Mouse (Mus musculus) megakaryocyte, embryonic 14.5 days (primary cell): ENCODE measurements around the gene Hoxc5.

Experiments
- FLI1 ChIP-seq: IDR thresholded peaks from 2 replicates; pipeline ENCODE4 v1.6.1; 2012; ENCODE audit warnings: low read length, inconsistent platforms, mixed read lengths
- GATA1 ChIP-seq: IDR thresholded peaks from 3 replicates; pipeline ENCODE4 v1.6.1; 2012; ENCODE audit warnings: mixed read lengths, low read length, inconsistent platforms, borderline replicate concordance

GRCm38 (mm10) chr15:103005797-103006196, 38.6 kb downstream of the Hoxc5 start:
- no peak for TF ChIP-seq FLI1
- no peak for TF ChIP-seq GATA1
